Mouse (Mus musculus) cortical plate, adult 2 months (tissue): ENCODE data around the gene Krtap9-3.

ENCODE experiments used
- CTCF ChIP-seq: fragments of 200-500 bp; IDR thresholded peaks from 2 replicates; pipeline ENCODE4 v1.5.1; 2011; ENCODE audit warnings: mild to moderate bottlenecking, control low read depth, low read length; ENCODE audit not compliant: insufficient read depth; ENCODE audit errors: extremely low read depth
- POLR2A ChIP-seq: fragments of 200-500 bp; IDR thresholded peaks from 2 replicates; pipeline ENCODE4 v1.6.1; 2011; ENCODE audit warnings: mild to moderate bottlenecking, low read length, control low read depth; ENCODE audit not compliant: insufficient read depth; ENCODE audit errors: extremely low read depth

GRCm38 (mm10) chr11:99556753-99557152 lies 41.2 kb downstream of the Krtap9-3 start, which contains the start of gene Krtap3-2:
- TF ChIP-seq CTCF (no peak), POLR2A (no peak)
